Mouse (Mus musculus) gastrocnemius, adult 8-10 months (tissue): ENCODE data around the gene Tgm7. TPM values are rescaled to one million over a fixed set of nuclear protein-coding genes. Genes with fewer than 3 reads are reported as not detected.
"Not testable (repeated sequence)": the region's sequence is repeated elsewhere in the genome, so short reads cannot be mapped to it uniquely, and the experiment has no call there.

Experiments
- DNase-seq, 2 experiments: peaks; one replicate each; pipeline ENCODE4 v3.0.0; 2022; ENCODE audit warnings: low spot score in 2 of 2
- total RNA-seq, 4 experiments: library from RNA; stranded (reverse); gene quantifications; 2 replicates each; pipeline ENCODE4 v1.2.4; 2022

Gene Tgm7
- not detected for total RNA-seq

GRCm38 (mm10) chr2:121109695-121110094 lies at the start of gene Tgm7:
Gene Tgm7, minus strand, starts transcription at chr2:121109795.
- DNase-seq = no peak

GRCm38 (mm10) chr2:121153100-121153499 lies 43.5 kb upstream of the Tgm7 start:
- DNase-seq = no peak

GRCm38 (mm10) chr2:121149679-121150078 lies 40.1 kb upstream of the Tgm7 start:
- no peak for DNase-seq

GRCm38 (mm10) chr2:121142415-121142814 lies 32.8 kb upstream of the Tgm7 start:
- DNase-seq = no peak

GRCm38 (mm10) chr2:121141216-121142035 lies 31.8 kb upstream of the Tgm7 start:
- no peak for DNase-seq

GRCm38 (mm10) chr2:121140018-121140882 lies 30.7 kb upstream of the Tgm7 start, which contains the start of the genes Adal and Lcmt2:
Gene Adal, plus strand, starts transcription at chr2:121140428.
Gene Lcmt2, minus strand, starts transcription at chr2:121140653.
- peak; percentile 89 for DNase-seq

- DNase-seq = peak in 1 of 2 experiments; percentile 33
Observed at GRCm38 (mm10) chr2:121139266-121140017, 29.8 kb upstream of the Tgm7 start.

- no peak for DNase-seq
Observed at GRCm38 (mm10) chr2:121137371-121137770, 27.8 kb upstream of the Tgm7 start.

GRCm38 (mm10) chr2:121132822-121133221 lies 23.2 kb upstream of the Tgm7 start:
- DNase-seq = no peak

- DNase-seq = no peak
Observed at GRCm38 (mm10) chr2:121128865-121129620, 19.4 kb upstream of the Tgm7 start.

GRCm38 (mm10) chr2:121127536-121127935 lies 17.9 kb upstream of the Tgm7 start:
- no peak for DNase-seq

- DNase-seq = not testable (repeated sequence)
Observed at GRCm38 (mm10) chr2:121126302-121126701, 16.7 kb upstream of the Tgm7 start.

GRCm38 (mm10) chr2:121119260-121119659 lies 9.7 kb upstream of the Tgm7 start:
- DNase-seq = no peak

- DNase-seq = no peak
Observed at GRCm38 (mm10) chr2:121115418-121115817, 5.8 kb upstream of the Tgm7 start.

- DNase-seq = no peak
Observed at GRCm38 (mm10) chr2:121105940-121106339, 3.7 kb downstream of the Tgm7 start.

- DNase-seq = peak; percentile 8 to 25
Observed at GRCm38 (mm10) chr2:121102051-121102450, 7.5 kb downstream of the Tgm7 start.

- no peak for DNase-seq
Observed at GRCm38 (mm10) chr2:121089751-121090150, 19.8 kb downstream of the Tgm7 start.

GRCm38 (mm10) chr2:121088507-121088906 lies 21.1 kb downstream of the Tgm7 start:
- no peak for DNase-seq

- no peak for DNase-seq
Observed at GRCm38 (mm10) chr2:121085480-121086185, 24.0 kb downstream of the Tgm7 start, which contains the start of gene Tgm5. Gene Tgm5, minus strand, starts transcription at chr2:121085841.

- DNase-seq = no peak
Observed at GRCm38 (mm10) chr2:121082626-121083025, 27.0 kb downstream of the Tgm7 start.
